Mouse (Mus musculus) embryo, embryonic 10 days (tissue): ENCODE measurements at regions not wholly inside any gene's neighbourhood (a gene's known extent, or its start where the extent isn't known, plus 50 kb on each side); places are given as distances from the start of the nearest gene placed in this dataset.

Experiments used
- DNase-seq: peaks from one replicate; pipeline ENCODE4 v3.0.0-alpha.2; 2015; ENCODE audit warnings: low spot score

DNA sequence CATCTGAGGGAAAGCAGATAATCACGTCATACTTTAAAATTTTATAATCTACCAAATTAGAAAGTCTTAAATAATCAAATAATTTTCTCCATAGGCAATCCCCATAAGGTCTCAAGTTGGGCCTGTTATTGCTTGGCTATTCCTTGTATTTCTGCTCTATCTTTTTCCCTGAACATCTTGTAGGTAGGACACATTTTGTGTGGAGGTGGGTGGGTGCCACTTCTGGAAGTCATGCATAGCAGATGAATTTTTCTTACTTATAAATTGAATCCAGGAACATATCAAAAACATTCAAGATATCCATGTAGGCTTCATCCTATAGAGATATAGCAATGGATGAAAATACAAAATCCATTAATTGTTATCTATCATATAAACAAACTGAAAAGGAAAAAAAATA is 1418.7 kb downstream of the Cdh11 start:
- DNase-seq, result no peak

DNA sequence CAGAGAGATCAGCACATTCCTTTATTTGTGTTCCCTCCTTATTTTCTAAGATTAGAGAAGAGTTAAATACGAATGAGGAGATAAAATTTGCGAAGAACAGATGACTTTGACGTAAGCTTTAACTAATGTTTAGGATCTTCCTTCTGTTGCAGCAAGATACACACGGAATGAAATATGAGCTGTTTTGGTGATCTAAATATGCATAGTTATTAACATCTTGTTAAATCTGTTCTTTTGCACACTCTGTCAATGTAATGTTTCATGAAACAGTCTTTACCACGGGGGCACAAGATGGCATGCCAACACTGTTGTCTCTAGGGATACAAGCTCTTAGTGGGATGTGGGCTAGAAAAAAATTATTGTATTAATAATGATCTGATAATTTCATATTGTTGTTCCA is 1434.6 kb downstream of the Cdh11 start:
- no peak for DNase-seq

DNA sequence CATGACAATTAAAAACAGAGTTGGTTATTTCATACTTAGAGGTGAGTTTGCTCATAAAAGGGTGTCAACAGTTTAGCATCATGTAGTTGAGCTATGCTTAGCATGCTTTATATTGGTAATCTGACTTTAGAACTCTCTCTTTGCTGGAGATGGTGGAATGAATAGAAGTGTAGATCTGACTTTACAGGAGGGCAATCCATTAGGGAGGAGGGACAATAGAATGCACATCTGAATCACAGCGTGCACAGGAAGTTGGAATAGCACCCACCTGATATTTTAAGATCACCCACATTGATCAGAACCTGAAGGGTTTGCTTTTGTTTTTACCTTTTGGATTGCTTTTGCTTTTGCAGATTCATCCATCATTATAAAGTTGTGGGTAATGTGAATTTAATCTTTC is 1435.7 kb downstream of the Cdh11 start:
- no peak for DNase-seq

DNA sequence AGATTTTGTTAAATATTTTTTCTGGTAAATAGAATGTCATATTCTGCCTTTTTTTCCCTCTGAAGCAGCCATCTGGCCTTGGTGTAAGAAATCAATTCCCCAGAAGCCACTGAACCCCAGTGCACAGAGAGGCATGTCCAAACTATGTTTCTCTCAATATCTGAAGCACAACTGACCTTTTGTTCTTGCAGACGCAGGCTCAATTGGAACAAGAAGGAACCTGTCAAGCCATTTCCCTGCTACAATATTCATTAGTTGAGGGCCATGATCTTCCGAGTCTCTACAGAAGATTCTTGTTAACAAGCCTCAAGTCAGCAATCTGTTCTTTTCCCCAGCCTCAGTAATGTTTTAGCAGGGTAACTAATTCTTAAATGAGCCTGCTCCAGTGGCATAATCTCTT is 1456.2 kb downstream of the Cdh11 start:
- peak; percentile 15 for DNase-seq

DNA sequence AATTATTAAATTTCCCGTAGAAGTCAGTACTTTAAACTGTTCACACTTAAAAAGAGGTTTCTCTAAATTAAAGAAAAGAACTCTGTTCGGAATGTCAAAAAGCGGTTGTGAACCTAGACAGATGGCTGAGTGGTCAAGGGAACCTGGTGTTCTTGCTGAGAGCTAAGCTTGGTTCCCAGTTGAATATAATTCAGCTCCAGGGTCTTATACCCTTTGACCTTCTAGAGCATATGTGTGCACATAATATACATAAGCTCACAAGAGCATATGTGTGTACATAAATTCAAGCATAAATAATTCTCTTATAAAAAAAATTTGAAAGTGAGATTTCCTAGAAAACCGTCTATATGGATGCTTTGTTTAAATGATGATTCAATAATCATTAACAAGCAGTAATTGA is 1456.7 kb downstream of the Cdh11 start:
- DNase-seq, result no peak

DNA sequence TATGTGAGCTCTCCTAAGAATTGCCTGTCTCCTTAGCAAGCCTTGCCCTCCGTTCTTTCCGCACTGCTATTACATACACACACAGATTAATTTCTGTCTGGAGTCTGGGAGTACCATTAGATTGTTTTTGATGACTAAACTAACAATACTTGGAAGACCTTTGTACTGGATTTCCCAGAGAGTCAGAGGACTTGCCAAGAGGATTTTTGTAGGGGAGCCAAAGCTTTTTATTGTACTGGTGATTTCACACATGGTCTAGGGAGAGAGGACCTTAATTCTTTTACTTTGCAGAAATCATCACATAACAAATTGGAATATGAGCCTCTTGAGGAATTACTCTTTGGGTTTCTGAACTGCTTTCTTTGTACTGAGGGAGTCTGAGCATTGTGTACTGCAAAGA is 1486.9 kb downstream of the Cdh11 start:
- no peak for DNase-seq

DNA sequence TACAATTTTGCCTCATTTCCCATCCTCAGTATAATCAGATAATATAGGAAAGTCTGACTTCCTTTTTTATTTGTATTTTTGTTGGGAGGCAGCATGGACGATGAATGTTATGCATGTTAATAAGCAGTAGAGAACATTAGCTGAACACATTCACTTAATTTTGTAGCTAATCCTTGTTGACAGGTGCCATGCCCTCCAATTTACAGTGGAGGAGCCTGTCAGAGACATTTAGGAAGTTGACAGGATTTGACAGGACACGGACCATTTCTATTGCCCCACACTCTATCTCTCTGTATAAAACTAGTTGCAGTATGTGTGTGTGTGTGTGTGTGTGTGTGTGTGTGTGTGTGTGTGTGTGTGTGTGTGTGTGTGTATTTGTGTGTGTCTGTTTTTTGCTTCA is 1495.4 kb downstream of the Cdh11 start:
- no peak for DNase-seq

DNA sequence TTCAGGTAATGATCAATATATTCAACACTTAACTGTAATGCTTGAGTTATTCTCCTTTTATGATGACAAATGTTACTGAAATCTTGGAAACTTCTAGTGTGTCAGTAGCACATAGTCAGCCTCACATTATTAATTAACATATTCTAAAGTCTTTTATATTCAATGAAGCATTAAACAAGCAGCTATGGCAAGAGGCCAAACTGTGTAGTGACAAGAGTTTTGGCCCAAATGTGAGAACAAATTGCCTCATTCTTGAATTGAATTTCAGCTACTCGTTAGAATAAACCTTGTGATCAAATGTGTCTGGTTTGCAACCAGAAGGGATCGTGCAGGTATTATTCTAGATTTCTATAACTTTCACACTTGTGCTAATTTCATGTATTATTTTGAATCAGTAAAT is 1542.8 kb downstream of the Cdh11 start:
- no peak for DNase-seq

DNA sequence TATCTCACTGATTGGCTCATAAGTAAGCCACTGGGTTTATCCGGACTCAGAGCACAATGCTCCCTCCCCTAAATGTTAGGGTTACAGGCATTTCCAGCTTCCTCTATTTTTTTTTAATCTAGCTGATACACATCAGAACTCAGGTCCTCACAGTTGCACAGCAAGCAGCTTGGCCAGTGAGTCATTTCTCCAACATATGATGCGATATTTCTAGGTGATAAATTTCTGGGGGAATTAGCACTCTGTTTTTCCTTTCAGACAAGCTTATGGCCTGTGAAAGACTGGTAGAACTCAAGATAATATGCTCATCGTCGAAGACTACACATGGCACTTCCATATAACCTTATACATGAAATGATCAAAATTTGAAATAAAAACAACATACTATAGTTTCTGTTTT is 1543.6 kb downstream of the Cdh11 start:
- DNase-seq, result no peak

DNA sequence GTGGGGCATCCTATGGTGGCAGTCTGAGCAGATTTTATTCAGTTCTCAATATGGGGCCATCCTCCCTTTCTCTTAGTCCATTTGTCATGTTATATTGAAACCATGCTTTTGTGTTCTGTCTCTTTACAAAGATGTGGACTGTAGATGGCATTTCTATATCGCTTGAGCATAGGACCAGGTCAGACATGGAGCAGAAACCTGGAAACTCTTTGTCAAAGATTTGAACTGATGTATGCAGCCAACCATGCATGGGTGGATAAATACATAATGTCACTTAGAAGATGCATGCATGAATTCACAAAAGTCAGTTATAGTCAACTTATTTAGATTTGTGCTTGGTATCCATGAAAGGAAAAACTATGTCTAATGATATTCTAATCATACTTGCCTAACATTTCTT is 1587.5 kb downstream of the Cdh11 start:
- no peak for DNase-seq

DNA sequence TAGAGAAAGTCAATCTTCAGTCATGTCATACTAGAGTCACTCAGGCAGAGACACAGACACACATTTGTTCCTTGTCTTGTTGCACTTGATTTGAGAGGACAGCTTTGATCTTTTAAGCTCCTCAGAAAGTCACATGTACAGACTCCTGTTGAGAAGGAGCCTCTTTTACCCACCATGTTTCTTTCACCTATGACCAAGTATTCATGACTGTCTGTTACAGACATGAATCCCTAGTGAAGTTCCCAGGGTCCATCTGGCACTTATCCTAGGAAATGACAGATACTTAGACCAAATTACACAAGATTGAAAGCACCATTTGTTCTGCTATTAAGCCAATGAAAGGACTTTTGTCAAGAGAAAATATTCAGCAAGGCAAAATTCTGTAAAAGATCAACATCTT is 1588.7 kb downstream of the Cdh11 start:
- DNase-seq, result no peak

DNA sequence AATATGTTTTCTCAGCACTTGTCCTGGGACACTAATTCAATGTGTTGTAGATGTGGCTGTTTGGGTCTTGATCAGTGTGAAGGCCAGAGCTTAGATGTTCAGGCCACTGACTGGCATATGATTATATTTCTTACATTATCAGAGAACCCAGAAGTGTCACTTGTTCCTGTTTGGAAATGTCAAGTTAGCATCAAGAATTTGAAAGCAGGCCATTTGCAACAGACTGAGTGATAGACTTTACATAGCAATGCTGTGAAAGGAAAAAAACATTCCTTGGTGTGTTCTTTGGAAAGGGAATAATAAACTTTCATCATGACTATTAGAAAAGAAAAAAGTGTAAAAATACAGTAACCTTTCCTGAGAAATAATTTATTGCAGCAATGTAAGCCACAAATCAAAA is 1596.9 kb downstream of the Cdh11 start:
- DNase-seq, result no peak

DNA sequence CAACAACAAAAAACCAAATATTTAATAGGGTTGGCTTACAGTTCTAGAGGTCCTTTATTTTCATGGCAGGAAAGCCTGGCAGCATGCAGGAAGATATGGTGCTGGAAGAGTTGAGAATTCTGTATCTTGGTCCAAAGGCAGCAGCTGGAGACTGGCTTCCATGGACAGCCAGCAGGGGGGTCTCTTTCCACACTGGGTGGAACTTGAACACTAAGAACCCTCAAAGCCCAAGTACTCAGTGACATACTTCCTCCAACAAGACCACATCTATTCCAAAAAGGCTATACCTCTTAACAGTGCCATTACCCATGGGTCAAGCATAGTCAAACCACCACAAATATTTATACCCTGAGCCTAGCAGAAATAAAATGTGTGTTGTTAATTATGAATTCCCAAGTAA is 1630.5 kb downstream of the Cdh11 start:
- peak; percentile 34 for DNase-seq
